Comparison of ENCODE assay signal across 19 mouse cellular contexts in genomic region chr2:104408351-104408750, GRCm38 (mm10). TPM values are rescaled to one million over a fixed set of nuclear protein-coding genes. Genes with fewer than 3 reads are reported as not detected.
DNase-seq lines count a peak whose midpoint lies in the region; ATAC-seq and TF ChIP-seq lines count a peak whose summit lies in the region.
"Had no signal": no experiment of that assay in that cellular context is flagged by ENCODE, and none has a peak within 500 bp of the region (broad histone marks: within the 10 kb centered on the region; RNA-seq: fewer than 3 reads in every experiment).

No protein-coding gene starts in this region.

- no peak for ATAC-seq in hindbrain, embryonic 12.5 days (ENCODE audit: low FRiP score)
- ATAC-seq in forebrain, embryonic 16.5 days, result no peak
- no peak for ATAC-seq in midbrain, embryonic 16.5 days
- ATAC-seq in kidney, embryonic 16.5 days (ENCODE audit: low FRiP score, low TSS enrichment), result no peak

- H3K27ac ChIP-seq in hindbrain, embryonic 12.5 days, result no peak overlapping the region
- no peak overlapping the region for H3K27ac ChIP-seq in hindbrain, embryonic 10.5 days
- H3K27ac ChIP-seq in cortical plate, adult 2 months (ENCODE audit: insufficient read depth, low read length), result no peak overlapping the region
- H3K27ac ChIP-seq in forebrain, embryonic 16.5 days (ENCODE audit: low read length), result no peak overlapping the region
- H3K27ac ChIP-seq in midbrain, embryonic 16.5 days (ENCODE audit: low read length), result no peak overlapping the region
- no peak overlapping the region for H3K27ac ChIP-seq in kidney, embryonic 16.5 days (ENCODE audit: low read length)
- H3K27ac ChIP-seq: heart, adult 2 months; heart, embryonic 15.5 days; limb, embryonic 12.5 days; liver, embryonic 14.5 days had no signal

- intact Hi-C loops in heart, postnatal 25 days (cut with DNase I), result no loop called here

- peaks cover 18% of the 10 kb centered on the region for H3K4me1 ChIP-seq in hindbrain, embryonic 12.5 days
- H3K4me1 ChIP-seq in hindbrain, embryonic 10.5 days (replicated peaks), result peaks cover 39% of the 10 kb centered on the region; the same call in 1 of the 2 replicates
- peaks cover 11% of the 10 kb centered on the region for H3K4me1 ChIP-seq in cortical plate, adult 2 months (ENCODE audit: control insufficient read depth, insufficient read depth, low read length)
- peaks cover 33% of the 10 kb centered on the region for H3K4me1 ChIP-seq in forebrain, embryonic 16.5 days (replicated peaks; ENCODE audit: control insufficient read depth, insufficient read depth, low read length)
- H3K4me1 ChIP-seq in midbrain, embryonic 16.5 days (ENCODE audit: control insufficient read depth, insufficient read depth, low read length), result peaks cover 33% of the 10 kb centered on the region
- H3K4me1 ChIP-seq in kidney, embryonic 16.5 days (ENCODE audit: insufficient read depth, low read length), result peaks cover 10% of the 10 kb centered on the region; the same call in 1 of the 2 replicates

- no peak overlapping the region for H3K9ac ChIP-seq in hindbrain, embryonic 12.5 days
- no peak overlapping the region for H3K9ac ChIP-seq in forebrain, embryonic 16.5 days (replicated peaks; ENCODE audit: low read depth, low read length)
- no peak overlapping the region for H3K9ac ChIP-seq in midbrain, embryonic 16.5 days (ENCODE audit: low read depth, low read length)
- H3K9ac ChIP-seq in kidney, embryonic 16.5 days (replicated peaks; ENCODE audit: low read length), result no peak overlapping the region
- H3K9ac ChIP-seq: heart, embryonic 15.5 days; limb, embryonic 12.5 days; liver, embryonic 14.5 days had no signal

- H3K9me3 ChIP-seq in hindbrain, embryonic 12.5 days (replicated peaks), result no peaks in the 10 kb centered on the region
- no peaks in the 10 kb centered on the region for H3K9me3 ChIP-seq in hindbrain, embryonic 10.5 days
- H3K9me3 ChIP-seq in forebrain, embryonic 16.5 days (ENCODE audit: control insufficient read depth, low read length), result no peaks in the 10 kb centered on the region
- H3K9me3 ChIP-seq in midbrain, embryonic 16.5 days (replicated peaks; ENCODE audit: control insufficient read depth, low read length, poor library complexity, severe bottlenecking), result no peaks in the 10 kb centered on the region
- H3K9me3 ChIP-seq in kidney, embryonic 16.5 days (ENCODE audit: low read length), result no peaks in the 10 kb centered on the region
- H3K9me3 ChIP-seq: heart, embryonic 15.5 days; limb, embryonic 12.5 days had no signal

- no peak overlapping the region for H3K4me3 ChIP-seq in hindbrain, embryonic 12.5 days
- no peak overlapping the region for H3K4me3 ChIP-seq in hindbrain, embryonic 10.5 days
- peak overlapping the region; percentile 73 for H3K4me3 ChIP-seq in cortical plate, adult 2 months (ENCODE audit: insufficient read depth, low read length)
- peak overlapping the region; percentile 78 for H3K4me3 ChIP-seq in forebrain, embryonic 16.5 days (replicated peaks; ENCODE audit: low read length)
- peak overlapping the region; percentile 92 for H3K4me3 ChIP-seq in midbrain, embryonic 16.5 days (ENCODE audit: low read depth, low read length)
- no peak overlapping the region for H3K4me3 ChIP-seq in kidney, embryonic 16.5 days (ENCODE audit: low read length)
- H3K4me3 ChIP-seq: heart, adult 2 months; heart, embryonic 15.5 days; limb, embryonic 12.5 days had no signal

- H3K27me3 ChIP-seq in hindbrain, embryonic 12.5 days, result peaks cover 52% of the 10 kb centered on the region
- peaks cover 71% of the 10 kb centered on the region for H3K27me3 ChIP-seq in hindbrain, embryonic 10.5 days (ENCODE audit: insufficient read depth, poor library complexity, severe bottlenecking)
- no peaks in the 10 kb centered on the region; the same call in 1 of the 2 replicates for H3K27me3 ChIP-seq in forebrain, embryonic 16.5 days (replicated peaks; ENCODE audit: control insufficient read depth, insufficient read depth, low read length)
- no peaks in the 10 kb centered on the region for H3K27me3 ChIP-seq in midbrain, embryonic 16.5 days (ENCODE audit: control insufficient read depth, insufficient read depth, low read depth, low read length)
- peaks cover 48% of the 10 kb centered on the region for H3K27me3 ChIP-seq in kidney, embryonic 16.5 days (ENCODE audit: insufficient read depth, low read length)

- peak overlapping the region; percentile 94; the same call in 1 of the 2 replicates for H3K4me2 ChIP-seq in hindbrain, embryonic 12.5 days (replicated peaks)
- peak overlapping the region; percentile 65 for H3K4me2 ChIP-seq in forebrain, embryonic 16.5 days (ENCODE audit: low read length)
- H3K4me2 ChIP-seq in midbrain, embryonic 16.5 days (ENCODE audit: low read length), result peak overlapping the region; percentile 71
- no peak overlapping the region for H3K4me2 ChIP-seq in kidney, embryonic 16.5 days (replicated peaks; ENCODE audit: low read depth, low read length)
- H3K4me2 ChIP-seq: limb, embryonic 12.5 days had no signal

- no peak for TF ChIP-seq POLR2A in cortical plate, adult 2 months (IDR thresholded peaks at IDR 0.05; ENCODE audit: extremely low read depth, insufficient read depth, low read length)

- no peaks in the 10 kb centered on the region for H3K36me3 ChIP-seq in hindbrain, embryonic 12.5 days
- H3K36me3 ChIP-seq in hindbrain, embryonic 10.5 days, result no peaks in the 10 kb centered on the region
- no peaks in the 10 kb centered on the region for H3K36me3 ChIP-seq in forebrain, embryonic 16.5 days (ENCODE audit: control insufficient read depth, insufficient read depth)
- H3K36me3 ChIP-seq in midbrain, embryonic 16.5 days (ENCODE audit: control insufficient read depth, insufficient read depth, low read length), result no peaks in the 10 kb centered on the region
- H3K36me3 ChIP-seq in kidney, embryonic 16.5 days (ENCODE audit: insufficient read depth, low read length), result no peaks in the 10 kb centered on the region
- H3K36me3 ChIP-seq: heart, embryonic 15.5 days; limb, embryonic 12.5 days had no signal

- WGBS in hindbrain, embryonic 12.5 days, result 70% methylated on average over 7 of the region's 7 CpGs
- 78% methylated on average over 7 of the region's 7 CpGs for WGBS in hindbrain, embryonic 10.5 days
- WGBS in forebrain, embryonic 16.5 days, result 60% methylated on average over 7 of the region's 7 CpGs
- WGBS in midbrain, embryonic 16.5 days, result 74% methylated on average over 7 of the region's 7 CpGs
- 65% methylated on average over 7 of the region's 7 CpGs for WGBS in kidney, embryonic 16.5 days

- DNase-seq in hindbrain, embryonic 10.5 days (ENCODE audit: low spot score), result no peak
- DNase-seq in heart, postnatal 25 days (ENCODE audit: low spot score), result no peak
- no peak for DNase-seq in thymus, postnatal 0 days (ENCODE audit: low spot score)
- DNase-seq: adrenal gland, postnatal 14 days; B cell, adult 2 months; cerebellum, adult 9-11 months; heart, adult 2 months; kidney, adult 2 months; thymus, postnatal 14 days had no signal

- no peak for TF ChIP-seq CTCF in cortical plate, adult 2 months (IDR thresholded peaks at IDR 0.05; ENCODE audit: extremely low read depth, insufficient read depth, low read length)

RNA-seq across cellular contexts. Expression of gene D430041D05Rik, which starts 2.5 kb away (rescaled TPM):
- polyA plus RNA-seq in hindbrain, embryonic 12.5 days (2016; fragmentation: Nextera tagmentation; extraction: Ambion mirVana), result 4.2 and 4.7 TPM in 2 replicates
- 1.2 and 1.7 TPM in 2 replicates for polyA plus RNA-seq in hindbrain, embryonic 10.5 days (2016; fragmentation: Nextera tagmentation; extraction: Ambion mirVana)
- 46.0 and 46.7 TPM in 2 replicates for polyA plus RNA-seq in cortical plate, adult 2 months (2012; rRNA removed)
- 13.7 and 14.9 TPM in 2 replicates for polyA plus RNA-seq in forebrain, embryonic 16.5 days (2015; fragmentation: Nextera tagmentation; extraction: Ambion mirVana)
- polyA plus RNA-seq in midbrain, embryonic 16.5 days (2015; fragmentation: Nextera tagmentation; extraction: Ambion mirVana), result 9.3 and 11.6 TPM in 2 replicates
- total RNA-seq in heart, postnatal 25 days (2021), result under 1 TPM; 0.03 TPM
- 0.95 and 1.1 TPM in 2 replicates for polyA plus RNA-seq in thymus, postnatal 0 days (2015; fragmentation: Nextera tagmentation; extraction: Ambion mirVana)
- 0.42 and 0.55 TPM in 2 replicates for polyA plus RNA-seq in kidney, embryonic 16.5 days (2015; fragmentation: Nextera tagmentation; extraction: Ambion mirVana)
- total RNA-seq: megakaryocyte, adult 5-6 weeks had no signal
- polyA plus RNA-seq: large intestine, adult 2 months had no signal

Comparison
In these comparisons a context has a peak if more than half of its experiments do, and no peak if none do; other contexts are left out.
1. H3K4me3 ChIP-seq: peak in cortical plate, adult 2 months (single experiment), forebrain, embryonic 16.5 days (single experiment) and midbrain, embryonic 16.5 days (single experiment); none in hindbrain, embryonic 12.5 days (single experiment), hindbrain, embryonic 10.5 days (single experiment) and kidney, embryonic 16.5 days (single experiment).